Mouse (Mus musculus) spleen, adult 2 months (tissue): ENCODE data around the gene Dock3.

Experiments used
- CTCF ChIP-seq: fragments of 200-500 bp; IDR thresholded peaks from 2 replicates; pipeline ENCODE4 v1.5.1; 2011; ENCODE audit warnings: mild to moderate bottlenecking, inconsistent platforms; ENCODE audit not compliant: insufficient read depth, insufficient read length, insufficient replicate concordance; ENCODE audit errors: extremely low read depth
- POLR2A ChIP-seq: fragments of 200-500 bp; IDR thresholded peaks from 2 replicates; pipeline ENCODE4 v1.6.1; 2011; ENCODE audit warnings: low read depth, low read length, inconsistent platforms

- TF ChIP-seq POLR2A, result no peak
- no peak for TF ChIP-seq CTCF
These were observed 144.2 kb downstream of the Dock3 start for GRCm38 (mm10) chr9:107087531-107087930.
